Mouse (Mus musculus) olfactory bulb, adult 2 months (tissue): ENCODE results near the gene Aldh1b1.

Experiments used
- CTCF ChIP-seq: fragments of 200-500 bp; IDR thresholded peaks from 2 replicates; pipeline ENCODE4 v1.5.1; 2012; ENCODE audit warnings: low read depth, mild to moderate bottlenecking, low read length, moderate library complexity; ENCODE audit not compliant: insufficient read depth
- POLR2A ChIP-seq: fragments of 200-500 bp; IDR thresholded peaks from 2 replicates; pipeline ENCODE4 v1.6.1; 2012; ENCODE audit warnings: mild to moderate bottlenecking, low read depth, low read length, moderate library complexity; ENCODE audit not compliant: insufficient read depth

DNA sequence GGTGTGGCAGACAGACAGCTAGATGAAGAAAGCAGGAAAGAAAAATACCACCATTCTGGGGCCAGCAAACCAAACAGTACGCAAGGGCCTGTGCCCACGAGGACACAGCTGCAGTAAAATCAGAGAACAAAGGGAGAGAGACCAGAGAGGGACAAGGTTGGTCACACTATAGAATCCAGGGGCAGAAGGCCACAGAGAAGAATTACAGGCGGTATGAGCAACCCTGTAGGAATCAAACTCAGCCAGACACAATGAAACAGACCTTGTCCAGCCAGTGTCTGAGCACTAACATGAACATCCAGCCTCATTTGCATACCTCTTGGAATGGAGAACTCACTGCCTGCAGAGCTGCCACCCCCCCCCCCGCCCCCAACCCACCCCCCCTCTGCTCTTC lies 20.0 kb downstream of the Aldh1b1 start:
- TF ChIP-seq POLR2A (no peak), CTCF (no peak)
